Mouse (Mus musculus): Measurements from ENCODE around the gene Slc7a8. TPM values are rescaled to one million over a fixed set of nuclear protein-coding genes. Genes with fewer than 3 reads are reported as not detected.

The Slc7a8 gene
- polyA plus RNA-seq (2014; fragmentation: Nextera tagmentation; extraction: Ambion mirVana): 1.5 and 2.1 TPM in 2 replicates

GRCm38 (mm10) chr14:54781610-54782365 is at the start of gene Slc7a8:
TSS of gene Slc7a8 (minus strand) at chr14:54781946.
- DNase-seq (ENCODE audit: low spot score) (peak; percentile 79), ATAC-seq (replicated peaks; ENCODE audit: low FRiP score) (peak; percentile 66)
- H3K27me3 ChIP-seq (ENCODE audit: control insufficient read depth, insufficient read depth, low read length): peaks cover 21% of the 10 kb centered on the region; the same call in 1 of the 2 replicates
- peak within 1 kb of the TSS; percentile 63 for H3K4me2 ChIP-seq (ENCODE audit: low read depth, low read length, severe bottlenecking)
- H3K9me3 ChIP-seq (ENCODE audit: control insufficient read depth, low read length): no peaks in the 10 kb centered on the region
- H3K36me3 ChIP-seq (ENCODE audit: control insufficient read depth, insufficient read depth, low read length): no peaks in the 10 kb centered on the region
- H3K27ac ChIP-seq (ENCODE audit: low read depth, low read length): no peak within 1 kb of the TSS
- H3K9ac ChIP-seq (ENCODE audit: low read length): peak within 1 kb of the TSS; percentile 43
- H3K4me3 ChIP-seq (ENCODE audit: low read depth, low read length): peak within 1 kb of the TSS; percentile 47
- 1% methylated on average over 37 of the region's 37 CpGs for WGBS
- no peaks in the 10 kb centered on the region for H3K4me1 ChIP-seq (replicated peaks; ENCODE audit: control insufficient read depth, insufficient read depth, low read length)

- Histone ChIP-seq H3K9ac (ENCODE audit: low read length) (no peak overlapping the region), H3K9me3 (ENCODE audit: control insufficient read depth, low read length) (no peaks in the 10 kb centered on the region), H3K4me3 (ENCODE audit: low read depth, low read length) (no peak overlapping the region), H3K36me3 (ENCODE audit: control insufficient read depth, insufficient read depth, low read length) (no peaks in the 10 kb centered on the region), H3K27me3 (ENCODE audit: control insufficient read depth, insufficient read depth, low read length) (no peaks in the 10 kb centered on the region), H3K4me2 (ENCODE audit: low read depth, low read length, severe bottlenecking) (no peak overlapping the region), H3K27ac (ENCODE audit: low read depth, low read length) (no peak overlapping the region), H3K4me1 (replicated peaks; ENCODE audit: control insufficient read depth, insufficient read depth, low read length) (no peaks in the 10 kb centered on the region)
- WGBS: 98% methylated on average over 1 of the region's 1 CpGs
- ATAC-seq (replicated peaks; ENCODE audit: low FRiP score) (no peak), DNase-seq (ENCODE audit: low spot score) (no peak)
These were observed 42.0 kb upstream of the Slc7a8 start for GRCm38 (mm10) chr14:54823716-54824115.

- no peaks in the 10 kb centered on the region for H3K27me3 ChIP-seq (ENCODE audit: control insufficient read depth, insufficient read depth, low read length)
- H3K4me1 ChIP-seq (replicated peaks; ENCODE audit: control insufficient read depth, insufficient read depth, low read length): no peaks in the 10 kb centered on the region
- H3K9me3 ChIP-seq (ENCODE audit: control insufficient read depth, low read length): no peaks in the 10 kb centered on the region
- no peak overlapping the region for H3K4me3 ChIP-seq (ENCODE audit: low read depth, low read length)
- H3K27ac ChIP-seq (ENCODE audit: low read depth, low read length): no peak overlapping the region
- no peak for DNase-seq (ENCODE audit: low spot score)
- no peak for ATAC-seq (replicated peaks; ENCODE audit: low FRiP score)
- no peaks in the 10 kb centered on the region for H3K36me3 ChIP-seq (ENCODE audit: control insufficient read depth, insufficient read depth, low read length)
- H3K9ac ChIP-seq (ENCODE audit: low read length): no peak overlapping the region
- 89% methylated on average over 2 of the region's 2 CpGs for WGBS
- no peak overlapping the region for H3K4me2 ChIP-seq (ENCODE audit: low read depth, low read length, severe bottlenecking)
These were observed 40.6 kb upstream of the Slc7a8 start for GRCm38 (mm10) chr14:54822301-54822700.

GRCm38 (mm10) chr14:54817791-54818190 is 36.0 kb upstream of the Slc7a8 start:
- Histone ChIP-seq H3K27me3 (ENCODE audit: control insufficient read depth, insufficient read depth, low read length) (no peaks in the 10 kb centered on the region), H3K4me3 (ENCODE audit: low read depth, low read length) (no peak overlapping the region), H3K27ac (ENCODE audit: low read depth, low read length) (no peak overlapping the region), H3K36me3 (ENCODE audit: control insufficient read depth, insufficient read depth, low read length) (no peaks in the 10 kb centered on the region), H3K4me1 (replicated peaks; ENCODE audit: control insufficient read depth, insufficient read depth, low read length) (no peaks in the 10 kb centered on the region), H3K4me2 (ENCODE audit: low read depth, low read length, severe bottlenecking) (no peak overlapping the region), H3K9me3 (ENCODE audit: control insufficient read depth, low read length) (no peaks in the 10 kb centered on the region), H3K9ac (ENCODE audit: low read length) (no peak overlapping the region)
- 53% methylated on average over 2 of the region's 2 CpGs for WGBS
- ATAC-seq (replicated peaks; ENCODE audit: low FRiP score) (no peak), DNase-seq (ENCODE audit: low spot score) (no peak)

- H3K9ac ChIP-seq (ENCODE audit: low read length): no peak overlapping the region
- H3K36me3 ChIP-seq (ENCODE audit: control insufficient read depth, insufficient read depth, low read length): no peaks in the 10 kb centered on the region
- WGBS: 72% methylated on average over 3 of the region's 3 CpGs
- no peaks in the 10 kb centered on the region for H3K9me3 ChIP-seq (ENCODE audit: control insufficient read depth, low read length)
- no peak overlapping the region for H3K4me3 ChIP-seq (ENCODE audit: low read depth, low read length)
- no peak overlapping the region for H3K27ac ChIP-seq (ENCODE audit: low read depth, low read length)
- no peaks in the 10 kb centered on the region for H3K27me3 ChIP-seq (ENCODE audit: control insufficient read depth, insufficient read depth, low read length)
- H3K4me2 ChIP-seq (ENCODE audit: low read depth, low read length, severe bottlenecking): no peak overlapping the region
- H3K4me1 ChIP-seq (replicated peaks; ENCODE audit: control insufficient read depth, insufficient read depth, low read length): no peaks in the 10 kb centered on the region
- DNase-seq (ENCODE audit: low spot score) (no peak), ATAC-seq (replicated peaks; ENCODE audit: low FRiP score) (no peak)
These were observed 34.0 kb upstream of the Slc7a8 start for GRCm38 (mm10) chr14:54815737-54816136.

GRCm38 (mm10) chr14:54813991-54814390 is 32.2 kb upstream of the Slc7a8 start, which contains the start of gene Rnf212b:
TSS of gene Rnf212b (plus strand) at chr14:54814141.
- H3K9ac ChIP-seq (ENCODE audit: low read length): no peak within 1 kb of the TSS
- no peak for DNase-seq (ENCODE audit: low spot score)
- no peak within 1 kb of the TSS for H3K4me3 ChIP-seq (ENCODE audit: low read depth, low read length)
- H3K9me3 ChIP-seq (ENCODE audit: control insufficient read depth, low read length): no peaks in the 10 kb centered on the region
- 89% methylated on average over 29 of the region's 29 CpGs for WGBS
- H3K36me3 ChIP-seq (ENCODE audit: control insufficient read depth, insufficient read depth, low read length): no peaks in the 10 kb centered on the region
- no peak within 1 kb of the TSS for H3K4me2 ChIP-seq (ENCODE audit: low read depth, low read length, severe bottlenecking)
- no peaks in the 10 kb centered on the region for H3K27me3 ChIP-seq (ENCODE audit: control insufficient read depth, insufficient read depth, low read length)
- H3K4me1 ChIP-seq (replicated peaks; ENCODE audit: control insufficient read depth, insufficient read depth, low read length): no peaks in the 10 kb centered on the region
- no peak for ATAC-seq (replicated peaks; ENCODE audit: low FRiP score)
- H3K27ac ChIP-seq (ENCODE audit: low read depth, low read length): no peak within 1 kb of the TSS

GRCm38 (mm10) chr14:54809668-54810033 is 27.9 kb upstream of the Slc7a8 start:
- 91% methylated on average over 3 of the region's 3 CpGs for WGBS

GRCm38 (mm10) chr14:54808718-54809667 is 27.2 kb upstream of the Slc7a8 start:
- Histone ChIP-seq H3K27me3 (ENCODE audit: control insufficient read depth, insufficient read depth, low read length) (no peaks in the 10 kb centered on the region), H3K27ac (ENCODE audit: low read depth, low read length) (no peak overlapping the region), H3K36me3 (ENCODE audit: control insufficient read depth, insufficient read depth, low read length) (no peaks in the 10 kb centered on the region), H3K4me2 (ENCODE audit: low read depth, low read length, severe bottlenecking) (no peak overlapping the region), H3K4me3 (ENCODE audit: low read depth, low read length) (no peak overlapping the region), H3K9me3 (ENCODE audit: control insufficient read depth, low read length) (no peaks in the 10 kb centered on the region), H3K4me1 (replicated peaks; ENCODE audit: control insufficient read depth, insufficient read depth, low read length) (no peaks in the 10 kb centered on the region), H3K9ac (ENCODE audit: low read length) (no peak overlapping the region)
- ATAC-seq (replicated peaks; ENCODE audit: low FRiP score) (no peak), DNase-seq (ENCODE audit: low spot score) (no peak)
- WGBS: 76% methylated on average over 4 of the region's 4 CpGs

More at GRCm38 (mm10) chr14:54809668-54810033, 27.9 kb upstream of the Slc7a8 start:
- H3K36me3 ChIP-seq (ENCODE audit: control insufficient read depth, insufficient read depth, low read length): no peaks in the 10 kb centered on the region
- H3K27ac ChIP-seq (ENCODE audit: low read depth, low read length): no peak overlapping the region
- H3K9me3 ChIP-seq (ENCODE audit: control insufficient read depth, low read length): no peaks in the 10 kb centered on the region
- ATAC-seq (replicated peaks; ENCODE audit: low FRiP score) (no peak), DNase-seq (ENCODE audit: low spot score) (no peak)
- no peak overlapping the region for H3K9ac ChIP-seq (ENCODE audit: low read length)
- no peaks in the 10 kb centered on the region for H3K27me3 ChIP-seq (ENCODE audit: control insufficient read depth, insufficient read depth, low read length)
- H3K4me1 ChIP-seq (replicated peaks; ENCODE audit: control insufficient read depth, insufficient read depth, low read length): no peaks in the 10 kb centered on the region
- H3K4me3 ChIP-seq (ENCODE audit: low read depth, low read length): no peak overlapping the region
- H3K4me2 ChIP-seq (ENCODE audit: low read depth, low read length, severe bottlenecking): no peak overlapping the region
